Mouse (Mus musculus) brain, embryonic 18.5 days (tissue): ENCODE results near the gene Taar3.

Experiments
- DNase-seq: peaks from one replicate; pipeline ENCODE4 v3.0.0-alpha.2; 2012; ENCODE audit warnings: low read depth, low spot score

Gene Taar3

GRCm38 (mm10) chr10:23999639-24000038, 50.3 kb downstream of the Taar3 start, which contains the start of gene Taar7b:
Gene Taar7b, plus strand, starts transcription at chr10:23999939.
- no peak for DNase-seq
